Comparison of ENCODE assay signal across 8 mouse cellular contexts in the genomic region with DNA sequence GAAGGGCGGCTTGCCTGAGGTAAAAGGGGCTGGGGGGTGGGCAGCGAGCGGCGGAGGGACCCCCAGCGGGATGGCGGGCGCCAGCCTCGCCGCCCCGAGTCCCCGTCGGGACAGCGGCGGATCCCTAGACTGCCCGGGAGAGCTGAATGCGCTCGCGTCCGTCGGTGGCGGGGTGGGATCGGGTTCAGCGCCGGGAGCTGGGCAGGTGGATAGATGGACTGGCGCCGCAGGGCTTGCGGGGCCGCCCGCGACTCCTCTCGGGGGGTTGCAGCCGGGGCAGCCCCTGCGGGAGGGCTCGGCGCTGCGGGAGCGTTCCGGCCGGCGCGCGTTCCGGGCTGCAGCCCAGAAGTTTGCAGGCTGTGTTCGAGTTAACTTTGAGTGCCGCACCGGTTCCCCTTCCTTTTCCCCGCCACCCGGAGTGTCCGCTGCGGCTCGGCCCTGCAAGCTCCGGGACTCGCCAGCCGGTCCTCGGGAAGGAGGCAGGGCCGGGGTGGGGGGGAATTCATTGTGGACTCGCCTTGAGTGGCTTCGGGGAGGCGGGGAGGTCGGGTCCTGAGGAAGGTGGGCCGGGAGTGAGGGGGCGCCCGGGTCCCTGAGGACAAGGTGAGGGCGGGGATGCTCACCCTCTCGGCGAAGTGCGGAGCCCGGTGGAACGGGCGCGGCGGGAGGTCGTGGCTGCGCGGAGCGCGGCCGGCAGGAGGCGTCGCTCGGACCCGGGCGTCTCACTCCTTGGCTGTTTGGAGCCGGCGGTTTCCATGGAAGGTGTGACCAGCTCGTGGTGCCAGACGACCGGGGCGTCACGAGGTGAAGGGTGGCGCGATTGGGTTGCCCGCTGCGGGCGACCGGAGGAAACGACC. TPM values are rescaled to one million over a fixed set of nuclear protein-coding genes. Genes with fewer than 3 reads are reported as not detected.
A peak's percentile ranks its signal among the peaks of the same experiment; 100 is the strongest.
DNase-seq lines count a peak whose midpoint lies in the region; ATAC-seq and TF ChIP-seq lines count a peak whose summit lies in the region.

No protein-coding gene starts in this region.

- H3K27me3 ChIP-seq in embryonic facial prominence, embryonic 14.5 days (replicated peaks; ENCODE audit: control insufficient read depth, insufficient read depth, low read length) = no peaks in the 10 kb centered on the region
- H3K27me3 ChIP-seq in heart, embryonic 11.5 days (ENCODE audit: control insufficient read depth, insufficient read depth, low read length) = no peaks in the 10 kb centered on the region
- no peaks in the 10 kb centered on the region for H3K27me3 ChIP-seq in kidney, embryonic 15.5 days
- H3K27me3 ChIP-seq in limb, embryonic 15.5 days = no peaks in the 10 kb centered on the region
- no peaks in the 10 kb centered on the region; the same call in 1 of the 2 replicates for H3K27me3 ChIP-seq in midbrain, embryonic 16.5 days (ENCODE audit: control insufficient read depth, insufficient read depth, low read depth, low read length)
- H3K27me3 ChIP-seq in spleen, adult 2 months (ENCODE audit: control insufficient read depth, insufficient read depth, low read length) = no peaks in the 10 kb centered on the region

- peaks cover 14% of the 10 kb centered on the region; the same call in 1 of the 2 replicates for H3K36me3 ChIP-seq in embryonic facial prominence, embryonic 14.5 days (ENCODE audit: control insufficient read depth, insufficient read depth, low read length)
- 0 out of 2 replicates have a peak, but pooled peaks cover 3% of the 10 kb centered on the region for H3K36me3 ChIP-seq in heart, embryonic 11.5 days (ENCODE audit: control insufficient read depth, insufficient read depth, low read length)
- peaks cover 11% of the 10 kb centered on the region for H3K36me3 ChIP-seq in kidney, embryonic 15.5 days
- H3K36me3 ChIP-seq in limb, embryonic 15.5 days = no peaks in the 10 kb centered on the region
- no peaks in the 10 kb centered on the region for H3K36me3 ChIP-seq in midbrain, embryonic 16.5 days (ENCODE audit: control insufficient read depth, insufficient read depth, low read length)
- H3K36me3 ChIP-seq in spleen, adult 2 months (ENCODE audit: control insufficient read depth, insufficient read depth, low read length) = peaks cover 5% of the 10 kb centered on the region

- peak overlapping the region; percentile 92 for H3K4me3 ChIP-seq in embryonic facial prominence, embryonic 14.5 days (ENCODE audit: low read depth, low read length)
- peak overlapping the region; percentile 80 for H3K4me3 ChIP-seq in heart, embryonic 11.5 days (ENCODE audit: low read depth, low read length)
- H3K4me3 ChIP-seq in kidney, embryonic 15.5 days (replicated peaks) = peak overlapping the region; percentile 93
- H3K4me3 ChIP-seq in limb, embryonic 15.5 days = peak overlapping the region; percentile 94
- peak overlapping the region; percentile 65 for H3K4me3 ChIP-seq in midbrain, embryonic 16.5 days (ENCODE audit: low read depth, low read length)
- peak overlapping the region; percentile 78 for H3K4me3 ChIP-seq in spleen, adult 2 months (ENCODE audit: extremely low read depth, insufficient read depth, insufficient read length)

- ATAC-seq in embryonic facial prominence, embryonic 14.5 days (ENCODE audit: low read depth) = peak; percentile 36
- ATAC-seq in heart, embryonic 11.5 days (replicated peaks; ENCODE audit: insufficient number of reproducible peaks, low FRiP score, low TSS enrichment) = peak; percentile 47
- ATAC-seq in kidney, embryonic 15.5 days (replicated peaks; ENCODE audit: low FRiP score) = peak; percentile 52
- ATAC-seq in limb, embryonic 15.5 days (ENCODE audit: insufficient number of reproducible peaks, low FRiP score, low TSS enrichment, low read depth) = peak; percentile 21
- peak; percentile 61 for ATAC-seq in midbrain, embryonic 16.5 days

- no peaks in the 10 kb centered on the region for H3K9me3 ChIP-seq in embryonic facial prominence, embryonic 14.5 days (ENCODE audit: control insufficient read depth, low read length)
- H3K9me3 ChIP-seq in heart, embryonic 11.5 days (replicated peaks; ENCODE audit: control insufficient read depth, low read length) = no peaks in the 10 kb centered on the region
- no peaks in the 10 kb centered on the region for H3K9me3 ChIP-seq in kidney, embryonic 15.5 days (replicated peaks)
- H3K9me3 ChIP-seq in limb, embryonic 15.5 days = no peaks in the 10 kb centered on the region
- no peaks in the 10 kb centered on the region for H3K9me3 ChIP-seq in midbrain, embryonic 16.5 days (replicated peaks; ENCODE audit: control insufficient read depth, low read length, poor library complexity, severe bottlenecking)

- TF ChIP-seq CTCF in spleen, adult 2 months (IDR thresholded peaks at IDR 0.05; ENCODE audit: extremely low read depth, insufficient read depth, insufficient read length, insufficient replicate concordance) = peak; percentile 15; the same call in 1 of the 2 replicates

- WGBS in embryonic facial prominence, embryonic 14.5 days = 0% methylated on average over 16 of the region's 97 CpGs
- WGBS in heart, embryonic 11.5 days (ENCODE audit: insufficient replicate concordance) = under 1% methylated on average over 89 of the region's 97 CpGs
- under 1% methylated on average over 91 of the region's 97 CpGs for WGBS in kidney, embryonic 15.5 days
- WGBS in limb, embryonic 15.5 days = under 1% methylated on average over 93 of the region's 97 CpGs
- under 1% methylated on average over 78 of the region's 97 CpGs for WGBS in midbrain, embryonic 16.5 days
- WGBS in spleen, adult 2 months = 1% methylated on average over 94 of the region's 97 CpGs

- peak overlapping the region; percentile 75 for H3K4me2 ChIP-seq in embryonic facial prominence, embryonic 14.5 days (ENCODE audit: low read depth, low read length)
- peak overlapping the region; percentile 80 for H3K4me2 ChIP-seq in heart, embryonic 11.5 days
- peak overlapping the region; percentile 84 for H3K4me2 ChIP-seq in kidney, embryonic 15.5 days
- H3K4me2 ChIP-seq in limb, embryonic 15.5 days = peak overlapping the region; percentile 70
- H3K4me2 ChIP-seq in midbrain, embryonic 16.5 days (ENCODE audit: low read length) = peak overlapping the region; percentile 86

- H3K9ac ChIP-seq in embryonic facial prominence, embryonic 14.5 days (ENCODE audit: low read depth, low read length) = peak overlapping the region; percentile 89
- H3K9ac ChIP-seq in heart, embryonic 11.5 days (ENCODE audit: low read depth, low read length) = peak overlapping the region; percentile 80
- peak overlapping the region; percentile 93 for H3K9ac ChIP-seq in kidney, embryonic 15.5 days
- H3K9ac ChIP-seq in limb, embryonic 15.5 days = peak overlapping the region; percentile 83
- peak overlapping the region; percentile 92 for H3K9ac ChIP-seq in midbrain, embryonic 16.5 days (ENCODE audit: low read depth, low read length)

- peak; percentile 88 for DNase-seq in A20 (ENCODE audit: low read depth, low spot score)
- peak; percentile 40 to 46 for DNase-seq in adrenal gland, postnatal 4 days (ENCODE audit: low spot score in 2 of 2)
- peak; percentile 78 for DNase-seq in embryonic facial prominence, embryonic 14.5 days (ENCODE audit: low spot score)
- peak; percentile 7 to 61 for DNase-seq in spleen, adult 2 months (ENCODE audit: low read depth in 1 of 2, low spot score in 2 of 2)

- TF ChIP-seq POLR2A in spleen, adult 2 months (IDR thresholded peaks at IDR 0.05; ENCODE audit: low read depth, low read length) = no peak

- peaks cover 2% of the 10 kb centered on the region; the same call in 1 of the 2 replicates for H3K4me1 ChIP-seq in embryonic facial prominence, embryonic 14.5 days (ENCODE audit: control insufficient read depth, insufficient read depth, low read length)
- no peaks in the 10 kb centered on the region for H3K4me1 ChIP-seq in heart, embryonic 11.5 days (ENCODE audit: control insufficient read depth, insufficient read depth, low read length)
- H3K4me1 ChIP-seq in kidney, embryonic 15.5 days = peaks cover 7% of the 10 kb centered on the region; the same call in 1 of the 2 replicates
- 0 out of 2 replicates have a peak, but pooled peaks cover 2% of the 10 kb centered on the region for H3K4me1 ChIP-seq in limb, embryonic 15.5 days
- peaks cover 5% of the 10 kb centered on the region; the same call in 1 of the 2 replicates for H3K4me1 ChIP-seq in midbrain, embryonic 16.5 days (ENCODE audit: control insufficient read depth, insufficient read depth, low read length)
- no peaks in the 10 kb centered on the region; the same call in 1 of the 2 replicates for H3K4me1 ChIP-seq in spleen, adult 2 months (ENCODE audit: control insufficient read depth, insufficient read depth, insufficient read length)

- H3K27ac ChIP-seq in embryonic facial prominence, embryonic 14.5 days (replicated peaks; ENCODE audit: low read depth, low read length) = peak overlapping the region; percentile 95
- H3K27ac ChIP-seq in heart, embryonic 11.5 days (ENCODE audit: low read depth, low read length) = peak overlapping the region; percentile 95
- peak overlapping the region; percentile 99 for H3K27ac ChIP-seq in kidney, embryonic 15.5 days
- peak overlapping the region; percentile 98 for H3K27ac ChIP-seq in limb, embryonic 15.5 days
- H3K27ac ChIP-seq in midbrain, embryonic 16.5 days (ENCODE audit: low read length) = peak overlapping the region; percentile 99
- H3K27ac ChIP-seq in spleen, adult 2 months (ENCODE audit: insufficient read depth, low read length) = peak overlapping the region; percentile 90

RNA-seq across cellular contexts. Expression of a gene that starts 0.6 kb away (rescaled TPM):
- total RNA-seq in adrenal gland, postnatal 4 days (2021) = 10 to 100 TPM; 14.3 to 18.0 TPM
- 33.2 and 33.9 TPM in 2 replicates for polyA plus RNA-seq in embryonic facial prominence, embryonic 14.5 days (2014; fragmentation: Nextera tagmentation; extraction: Ambion mirVana)
- polyA plus RNA-seq in heart, embryonic 11.5 days (2014; fragmentation: Nextera tagmentation; extraction: Ambion mirVana) = 33.5 and 33.9 TPM in 2 replicates
- polyA plus RNA-seq in kidney, embryonic 15.5 days (2015; fragmentation: Nextera tagmentation; extraction: Ambion mirVana) = 26.0 and 29.5 TPM in 2 replicates
- 36.8 and 39.0 TPM in 2 replicates for polyA plus RNA-seq in limb, embryonic 15.5 days (2015; fragmentation: Nextera tagmentation; extraction: Ambion mirVana)
- 24.3 and 25.5 TPM in 2 replicates for polyA plus RNA-seq in midbrain, embryonic 16.5 days (2015; fragmentation: Nextera tagmentation; extraction: Ambion mirVana)
- polyA plus RNA-seq in spleen, adult 2 months (2012; rRNA removed) = 1.8 and 2.4 TPM in 2 replicates

Comparison
In these comparisons a context has a peak if more than half of its experiments do, and no peak if none do; other contexts are left out.
1. Peak in every context shown above with its lines: DNase-seq, ATAC-seq, H3K4me3 ChIP-seq and H3K27ac ChIP-seq.
2. DNase-seq: peak in every context shown above with its lines; median percentile 88 in A20; 78 in embryonic facial prominence, embryonic 14.5 days; 43 in adrenal gland, postnatal 4 days; 34 in spleen, adult 2 months.